Mouse (Mus musculus) ES-Bruce4 (cell line): ENCODE measurements around the gene Dcakd.

Source experiments
- CTCF ChIP-seq: IDR thresholded peaks from one replicate; pipeline ENCODE4 v1.8.1; 2011; ENCODE audit warnings: low read depth, low read length
- EP300 ChIP-seq: IDR thresholded peaks from 2 replicates; pipeline ENCODE4 v1.6.1; 2011; ENCODE audit warnings: low read depth, low read length; ENCODE audit not compliant: insufficient read depth
- POLR2A ChIP-seq: IDR thresholded peaks from one replicate; pipeline ENCODE4 v1.8.1; 2011; ENCODE audit warnings: low read length; ENCODE audit not compliant: insufficient read depth

DNA sequence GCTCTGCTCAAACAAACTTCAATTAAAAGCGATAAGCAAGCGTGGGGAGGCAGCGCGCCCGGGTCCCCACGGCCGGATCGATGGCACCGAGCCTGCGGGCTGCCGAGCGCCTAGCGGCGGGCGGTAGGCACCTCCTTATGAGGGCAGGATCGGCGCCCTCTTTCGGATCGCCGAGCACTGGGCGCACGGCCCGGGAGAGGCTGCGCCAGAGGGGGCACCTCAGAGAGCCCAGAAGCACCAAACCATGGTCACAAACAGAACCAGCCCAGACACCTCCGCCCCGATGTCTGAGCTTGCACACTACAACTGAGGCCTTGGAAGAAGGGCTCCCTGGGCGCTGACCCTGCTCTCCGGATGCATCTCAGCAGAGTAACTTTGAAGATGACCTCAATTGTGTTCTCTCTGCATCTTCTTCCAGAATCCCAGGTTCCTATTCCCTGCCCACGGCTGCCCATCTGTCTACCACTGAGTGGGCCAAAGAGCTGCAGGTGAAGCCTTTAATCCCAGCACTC, 37.9 kb downstream of the Dcakd start:
- TF ChIP-seq CTCF (no peak), EP300 (no peak), POLR2A (no peak)
